Mouse (Mus musculus): ENCODE results near the gene Qars. TPM values are rescaled to one million over a fixed set of nuclear protein-coding genes. Genes with fewer than 3 reads are reported as not detected.
A peak's percentile ranks its signal among the peaks of the same experiment; 100 is the strongest.

Gene Qars
- polyA plus RNA-seq, 1 experiment from 2014 or later, result 102 TPM

DNA sequence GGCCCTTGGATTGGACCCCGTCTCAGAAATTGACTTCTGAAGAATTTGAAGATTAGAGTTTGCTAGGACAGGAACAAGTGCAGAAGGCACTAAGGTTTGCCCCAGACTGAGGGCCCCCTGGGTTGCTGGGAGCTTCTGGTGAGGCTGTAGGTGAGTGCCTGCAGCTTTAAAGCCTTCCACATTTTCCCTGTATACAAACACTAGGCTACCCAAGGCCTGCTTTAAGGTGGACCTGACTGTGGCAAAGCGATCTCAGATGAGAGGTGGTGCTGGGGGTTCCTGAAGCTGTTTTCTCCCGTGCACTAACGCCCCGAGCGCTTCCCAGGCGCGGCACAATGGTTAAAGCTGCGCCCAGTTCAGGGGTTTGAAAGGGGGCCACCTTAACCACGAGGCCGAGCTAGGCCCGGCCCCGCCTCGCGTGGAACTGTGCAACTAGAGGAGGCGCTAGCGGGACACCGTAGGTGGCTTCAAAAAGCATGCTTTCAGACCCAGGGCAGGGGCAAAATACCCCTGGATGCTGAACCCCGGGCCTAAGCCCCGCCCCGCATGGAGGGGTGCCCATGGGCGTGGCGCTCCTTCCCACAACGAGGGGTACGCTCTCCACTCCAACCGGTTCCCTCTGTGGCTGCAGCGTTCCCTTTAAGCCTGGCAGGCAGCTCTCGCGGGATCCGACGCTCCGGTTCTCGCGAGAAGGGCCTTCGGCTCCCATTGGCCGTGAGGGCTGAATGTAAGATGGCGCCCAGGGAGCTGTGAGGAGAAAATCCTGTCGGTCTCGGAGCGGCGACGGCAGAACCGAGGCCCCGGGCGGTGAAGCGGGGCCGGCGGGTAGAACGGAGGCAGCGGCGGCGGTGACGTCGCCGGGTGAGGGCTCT is 9.1 kb downstream of the Qars start, which contains the start of gene Qrich1:
TSS of gene Qrich1 (plus strand) at position 427 of the 872 bp plus-strand sequence.
- WGBS, result under 1% methylated on average over 55 of the region's 55 CpGs
- H3K9me3 ChIP-seq, result no peaks in the 10 kb centered on the region
- H3K27ac ChIP-seq, result peak within 1 kb of the TSS; percentile 99

DNA sequence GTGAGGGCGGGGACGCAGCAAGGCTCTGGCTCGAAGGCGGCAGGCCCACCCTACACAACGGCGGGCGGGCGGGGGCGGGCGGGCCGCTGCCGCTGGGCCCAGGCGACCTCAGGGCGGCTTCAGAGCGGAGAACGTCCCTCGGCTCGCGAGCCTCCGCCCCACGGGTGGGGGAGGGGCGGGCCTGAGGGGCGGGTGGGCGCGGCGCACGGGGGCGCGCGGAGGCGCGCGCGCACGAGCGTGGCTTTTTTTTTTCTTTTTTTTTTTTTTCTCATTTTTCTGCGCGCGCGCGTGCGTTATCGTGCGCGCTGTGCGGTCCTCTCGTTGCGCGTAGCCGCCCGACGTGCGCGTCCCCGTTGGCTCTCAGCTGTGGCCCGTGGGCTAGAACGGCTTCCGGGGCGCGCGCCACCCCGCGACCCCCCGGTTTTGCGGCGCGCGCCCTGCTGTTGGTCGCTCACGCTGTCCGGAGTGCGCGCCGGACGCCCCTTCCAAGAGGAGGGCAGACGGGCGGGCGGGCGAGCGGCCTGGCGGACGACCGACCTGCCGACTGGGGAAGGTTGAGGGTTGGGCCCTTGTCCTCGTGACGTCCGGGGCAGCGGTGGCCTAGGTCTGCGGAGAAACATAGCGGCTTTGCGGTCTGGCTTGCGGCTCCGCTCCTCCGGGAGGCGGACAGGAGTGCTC is 9.9 kb downstream of the Qars start:
- Histone ChIP-seq H3K27ac (peak overlapping the region; percentile 99), H3K4me3 (replicated peaks) (peak overlapping the region; percentile 88), H3K36me3 (peaks cover 34% of the 10 kb centered on the region), H3K9me3 (no peaks in the 10 kb centered on the region), H3K4me2 (peak overlapping the region; percentile 63), H3K27me3 (replicated peaks) (no peaks in the 10 kb centered on the region), H3K9ac (peak overlapping the region; percentile 97), H3K4me1 (peaks cover 9% of the 10 kb centered on the region; the same call in 1 of the 2 replicates)
- peak; percentile 74 for ATAC-seq (ENCODE audit: insufficient read depth, low FRiP score, low read depth)
- WGBS, result under 1% methylated on average over 64 of the region's 95 CpGs

More for the DNA sequence above, 9.1 kb downstream of the Qars start, which contains the start of gene Qrich1:
- peak within 1 kb of the TSS; percentile 89 for H3K4me2 ChIP-seq
- H3K9ac ChIP-seq, result peak within 1 kb of the TSS; percentile 97
- H3K27me3 ChIP-seq (replicated peaks), result no peaks in the 10 kb centered on the region
- peaks cover 40% of the 10 kb centered on the region for H3K36me3 ChIP-seq
- ATAC-seq (ENCODE audit: insufficient read depth, low FRiP score, low read depth), result peak; percentile 95
- peaks cover 9% of the 10 kb centered on the region; the same call in 1 of the 2 replicates for H3K4me1 ChIP-seq
- H3K4me3 ChIP-seq (replicated peaks), result peak within 1 kb of the TSS; percentile 88

DNA sequence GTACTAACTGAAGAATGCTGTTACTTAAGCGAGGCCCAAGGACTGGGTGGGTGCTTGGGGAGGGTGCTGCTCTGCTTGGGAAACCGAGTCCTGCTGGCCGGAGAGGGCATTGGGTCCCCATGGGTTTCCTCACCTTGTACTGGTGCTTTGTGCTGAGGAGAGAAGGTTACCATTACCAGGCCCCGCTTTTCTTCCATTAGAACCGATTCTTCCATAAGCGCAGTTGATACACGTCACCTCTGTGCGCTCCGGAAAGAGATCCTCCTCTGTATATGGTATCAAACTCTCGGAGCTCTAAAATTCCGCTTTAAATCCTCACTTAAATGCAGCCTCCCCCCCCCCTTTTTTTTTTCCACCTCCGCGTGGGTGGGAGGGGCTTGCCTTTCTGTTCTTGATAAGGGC is 10.4 kb downstream of the Qars start:
- Histone ChIP-seq H3K36me3 (peaks cover 28% of the 10 kb centered on the region), H3K9me3 (no peaks in the 10 kb centered on the region), H3K4me2 (peak overlapping the region; percentile 63), H3K4me1 (peaks cover 9% of the 10 kb centered on the region; the same call in 1 of the 2 replicates), H3K27me3 (replicated peaks) (no peaks in the 10 kb centered on the region), H3K9ac (peak overlapping the region; percentile 97), H3K4me3 (replicated peaks) (peak overlapping the region; percentile 88), H3K27ac (peak overlapping the region; percentile 99)
- ATAC-seq (ENCODE audit: insufficient read depth, low FRiP score, low read depth), result no peak; the same call in 1 of the 2 replicates
- WGBS, result 0% methylated on average over 13 of the region's 13 CpGs

DNA sequence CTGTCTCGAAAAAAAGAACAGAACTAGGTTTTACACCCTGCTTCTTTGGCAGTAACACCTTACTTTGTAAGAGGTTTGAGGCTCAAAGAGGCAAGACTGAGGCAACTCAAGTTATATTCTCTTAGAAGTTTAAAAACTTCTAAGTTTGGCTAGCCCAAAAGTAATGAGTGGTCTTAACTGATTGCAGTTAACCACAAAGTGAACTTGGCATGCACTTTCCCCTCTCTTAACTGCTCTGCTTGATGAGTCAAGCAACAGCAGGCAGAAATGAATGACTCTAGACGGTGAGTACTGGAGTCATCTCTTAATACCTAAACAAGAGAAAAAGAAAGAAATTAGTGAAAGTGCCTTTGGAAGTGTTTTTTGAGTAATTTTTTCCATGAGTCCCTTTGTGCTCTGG is 14.1 kb downstream of the Qars start:
- no peak for ATAC-seq (ENCODE audit: insufficient read depth, low FRiP score, low read depth)
- no peak overlapping the region for H3K9ac ChIP-seq
- no peak overlapping the region for H3K27ac ChIP-seq
- H3K36me3 ChIP-seq, result 0 out of 2 replicates have a peak, but pooled peaks cover 2% of the 10 kb centered on the region
- no peaks in the 10 kb centered on the region for H3K9me3 ChIP-seq
- H3K27me3 ChIP-seq (replicated peaks), result no peaks in the 10 kb centered on the region
- WGBS, result 83% methylated on average over 2 of the region's 2 CpGs
- no peak overlapping the region for H3K4me2 ChIP-seq
- peaks cover 6% of the 10 kb centered on the region; the same call in 1 of the 2 replicates for H3K4me1 ChIP-seq
- no peak overlapping the region for H3K4me3 ChIP-seq (replicated peaks)

DNA sequence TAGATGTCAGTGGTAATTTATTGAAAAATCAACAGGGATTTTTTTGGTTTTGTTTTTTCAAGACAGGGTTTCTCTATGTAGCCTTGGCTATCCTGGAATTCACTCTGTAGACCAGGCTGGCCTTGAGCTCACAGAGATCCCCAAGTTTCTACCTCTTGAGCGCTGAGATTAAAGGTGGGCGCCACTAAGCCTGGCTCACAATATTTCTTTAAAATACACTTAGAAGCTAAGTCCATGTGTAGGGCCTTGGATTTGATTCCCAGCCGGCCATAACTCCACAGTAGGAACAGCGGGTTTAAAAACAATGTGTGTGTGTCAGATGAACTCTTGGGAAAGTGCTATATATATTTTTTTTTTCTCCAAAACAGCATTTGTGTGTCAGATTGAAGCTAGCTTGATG is 15.8 kb downstream of the Qars start:
- Histone ChIP-seq H3K4me1 (peaks cover 6% of the 10 kb centered on the region; the same call in 1 of the 2 replicates), H3K27ac (no peak overlapping the region), H3K27me3 (replicated peaks) (no peaks in the 10 kb centered on the region), H3K9ac (no peak overlapping the region), H3K4me2 (no peak overlapping the region), H3K4me3 (replicated peaks) (no peak overlapping the region), H3K36me3 (peaks cover 2% of the 10 kb centered on the region; the same call in 1 of the 2 replicates), H3K9me3 (no peaks in the 10 kb centered on the region)
- 96% methylated on average over 4 of the region's 4 CpGs for WGBS
- ATAC-seq (ENCODE audit: insufficient read depth, low FRiP score, low read depth), result no peak

DNA sequence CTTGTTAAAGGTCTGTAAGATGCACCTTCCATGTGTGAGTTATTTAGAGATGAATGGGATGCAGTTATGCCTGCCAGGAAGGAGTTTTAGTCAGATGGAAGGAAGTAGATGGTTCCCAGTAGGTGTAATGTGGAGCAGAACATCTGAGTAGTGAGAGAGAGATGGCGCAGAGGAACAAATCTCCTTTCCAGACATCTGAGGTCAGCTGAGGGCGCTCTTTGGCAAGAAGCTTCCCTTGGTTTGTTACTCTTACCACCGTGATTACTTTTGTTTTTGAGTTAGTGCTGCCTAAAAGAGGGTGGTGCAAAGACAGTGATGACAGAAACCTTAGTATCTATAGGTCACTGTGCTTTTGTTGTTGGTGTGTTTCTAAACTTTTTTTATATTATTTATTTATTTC is 17.9 kb downstream of the Qars start:
- Histone ChIP-seq H3K36me3 (peaks cover 15% of the 10 kb centered on the region), H3K27me3 (replicated peaks) (no peaks in the 10 kb centered on the region), H3K27ac (no peak overlapping the region), H3K9me3 (no peaks in the 10 kb centered on the region), H3K4me2 (no peak overlapping the region), H3K9ac (no peak overlapping the region), H3K4me1 (no peaks in the 10 kb centered on the region), H3K4me3 (replicated peaks) (no peak overlapping the region)
- ATAC-seq (ENCODE audit: insufficient read depth, low FRiP score, low read depth), result no peak
- WGBS, result 79% methylated on average over 3 of the region's 3 CpGs

DNA sequence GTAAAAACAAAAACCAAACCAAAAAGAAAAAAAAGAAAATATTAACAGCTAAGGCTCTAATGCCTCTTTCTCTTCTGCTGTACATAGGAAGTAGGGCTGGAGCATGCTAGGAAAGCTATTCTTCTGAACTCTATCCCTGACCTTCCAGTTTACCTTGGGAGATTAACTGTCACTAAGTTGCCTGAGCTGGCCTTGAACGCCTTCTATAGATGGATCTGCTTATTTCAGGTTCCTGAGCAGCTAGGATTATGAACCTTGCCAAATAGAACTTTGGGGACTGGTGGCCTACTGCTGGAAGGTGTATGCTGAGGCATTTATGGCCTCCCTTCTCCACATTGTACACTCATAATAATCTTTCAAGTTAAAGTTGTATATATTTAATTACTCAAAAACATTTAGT is 23.4 kb downstream of the Qars start:
- Histone ChIP-seq H3K27me3 (replicated peaks) (no peaks in the 10 kb centered on the region), H3K4me3 (replicated peaks) (no peak overlapping the region), H3K36me3 (peaks cover 49% of the 10 kb centered on the region), H3K9me3 (no peaks in the 10 kb centered on the region), H3K4me1 (no peaks in the 10 kb centered on the region), H3K27ac (no peak overlapping the region), H3K9ac (no peak overlapping the region), H3K4me2 (no peak overlapping the region)
- 86% methylated on average over 1 of the region's 1 CpGs for WGBS
- no peak for ATAC-seq (ENCODE audit: insufficient read depth, low FRiP score, low read depth)

DNA sequence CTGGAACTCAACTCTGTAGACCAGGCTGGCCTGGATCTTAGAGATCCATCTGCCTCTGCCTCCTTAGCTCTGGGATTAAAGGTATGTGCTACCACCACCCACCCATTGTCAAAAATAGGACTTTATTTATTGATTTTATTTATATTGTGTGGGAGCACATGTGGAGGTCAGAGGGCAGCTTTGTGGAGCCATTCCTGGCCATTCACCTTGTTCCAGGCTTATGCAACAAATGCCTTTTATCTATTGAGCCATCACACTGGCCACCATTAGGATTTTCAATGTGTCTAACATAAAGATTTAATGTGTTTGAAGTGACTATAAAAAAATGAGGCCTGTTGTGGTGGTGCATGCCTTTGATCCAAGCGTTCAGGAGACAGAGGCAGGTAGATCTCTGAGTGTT is 24.0 kb downstream of the Qars start:
- Histone ChIP-seq H3K4me1 (no peaks in the 10 kb centered on the region), H3K27me3 (replicated peaks) (no peaks in the 10 kb centered on the region), H3K36me3 (peaks cover 52% of the 10 kb centered on the region), H3K4me2 (no peak overlapping the region), H3K27ac (no peak overlapping the region), H3K4me3 (replicated peaks) (no peak overlapping the region), H3K9me3 (no peaks in the 10 kb centered on the region), H3K9ac (no peak overlapping the region)
- no peak for ATAC-seq (ENCODE audit: insufficient read depth, low FRiP score, low read depth)
- WGBS, result 84% methylated on average over 1 of the region's 1 CpGs

DNA sequence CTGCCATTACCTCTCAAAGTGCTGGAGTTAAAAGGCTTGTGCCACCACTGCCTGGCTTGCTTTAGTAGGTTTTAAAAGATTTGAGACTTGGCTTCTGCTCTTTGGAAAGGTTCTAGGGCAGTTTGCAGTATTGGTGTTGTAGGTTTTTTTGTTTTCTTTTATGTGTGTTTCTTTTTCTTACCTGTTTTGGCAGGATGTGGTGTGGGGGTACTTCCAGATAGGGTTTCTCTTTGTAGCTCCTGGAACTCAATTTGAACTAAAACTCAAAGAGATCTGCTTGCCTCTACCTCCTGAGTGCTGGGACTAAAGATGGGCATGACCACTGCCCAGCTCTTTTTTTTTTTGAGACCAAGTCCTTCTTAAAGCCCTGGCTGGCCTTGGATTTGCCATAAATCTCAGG is 33.3 kb downstream of the Qars start:
- Histone ChIP-seq H3K4me2 (no peak overlapping the region), H3K27me3 (replicated peaks) (no peaks in the 10 kb centered on the region), H3K36me3 (peaks cover 45% of the 10 kb centered on the region), H3K9ac (no peak overlapping the region), H3K9me3 (no peaks in the 10 kb centered on the region), H3K4me1 (no peaks in the 10 kb centered on the region), H3K4me3 (replicated peaks) (no peak overlapping the region), H3K27ac (no peak overlapping the region)
- ATAC-seq (ENCODE audit: insufficient read depth, low FRiP score, low read depth), result no peak

DNA sequence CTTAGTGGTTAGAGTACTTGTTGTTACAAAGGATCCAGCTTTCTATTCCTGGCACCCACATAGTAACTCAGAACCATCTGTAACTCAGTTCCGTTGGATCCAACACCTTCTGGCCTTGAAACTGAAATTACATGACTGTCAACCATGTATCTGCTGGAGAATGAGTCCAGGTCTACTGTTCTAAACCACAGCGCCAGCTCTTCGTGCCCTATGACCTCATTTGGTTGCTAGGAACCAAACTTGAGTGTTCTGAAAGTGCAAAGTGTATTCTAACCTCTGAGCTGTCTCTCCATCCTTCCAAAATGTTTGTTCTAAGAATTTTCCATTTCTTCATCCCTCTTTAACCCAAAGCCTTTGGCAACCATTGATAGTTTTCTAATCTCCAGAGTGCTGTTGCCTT is 38.5 kb downstream of the Qars start:
- 93% methylated on average over 3 of the region's 3 CpGs for WGBS
- H3K27me3 ChIP-seq (replicated peaks), result no peaks in the 10 kb centered on the region
- no peaks in the 10 kb centered on the region for H3K9me3 ChIP-seq
- H3K9ac ChIP-seq, result no peak overlapping the region
- H3K4me2 ChIP-seq, result no peak overlapping the region
- H3K27ac ChIP-seq, result no peak overlapping the region
- no peaks in the 10 kb centered on the region for H3K4me1 ChIP-seq
- no peak for ATAC-seq (ENCODE audit: insufficient read depth, low FRiP score, low read depth)
- peaks cover 59% of the 10 kb centered on the region for H3K36me3 ChIP-seq
- no peak overlapping the region for H3K4me3 ChIP-seq (replicated peaks)

DNA sequence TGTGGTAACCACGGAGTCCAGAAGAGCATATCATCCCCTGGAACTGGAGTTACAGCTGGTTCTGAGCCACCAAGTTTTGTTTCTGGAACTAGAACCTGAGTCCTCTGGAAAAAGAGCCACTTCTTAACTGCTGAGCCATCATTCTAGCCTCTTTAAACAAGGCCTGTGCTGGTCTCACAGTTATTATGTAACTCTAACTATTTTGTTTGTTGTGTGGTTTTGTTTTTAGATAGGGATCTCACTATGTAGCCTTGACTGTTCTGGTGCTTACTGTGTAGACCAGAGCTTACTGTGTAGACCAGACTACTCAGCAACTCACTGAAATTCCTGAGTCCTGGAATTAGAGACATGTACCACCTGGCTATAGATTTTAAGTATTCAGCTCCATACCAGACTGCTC is 39.4 kb downstream of the Qars start:
- no peaks in the 10 kb centered on the region for H3K4me1 ChIP-seq
- no peak for ATAC-seq (ENCODE audit: insufficient read depth, low FRiP score, low read depth)
- no peak overlapping the region for H3K27ac ChIP-seq
- H3K9ac ChIP-seq, result no peak overlapping the region
- H3K4me2 ChIP-seq, result no peak overlapping the region
- 79% methylated on average over 1 of the region's 1 CpGs for WGBS
- H3K4me3 ChIP-seq (replicated peaks), result no peak overlapping the region
- H3K9me3 ChIP-seq, result no peaks in the 10 kb centered on the region
- peaks cover 56% of the 10 kb centered on the region for H3K36me3 ChIP-seq
- no peaks in the 10 kb centered on the region for H3K27me3 ChIP-seq (replicated peaks)

DNA sequence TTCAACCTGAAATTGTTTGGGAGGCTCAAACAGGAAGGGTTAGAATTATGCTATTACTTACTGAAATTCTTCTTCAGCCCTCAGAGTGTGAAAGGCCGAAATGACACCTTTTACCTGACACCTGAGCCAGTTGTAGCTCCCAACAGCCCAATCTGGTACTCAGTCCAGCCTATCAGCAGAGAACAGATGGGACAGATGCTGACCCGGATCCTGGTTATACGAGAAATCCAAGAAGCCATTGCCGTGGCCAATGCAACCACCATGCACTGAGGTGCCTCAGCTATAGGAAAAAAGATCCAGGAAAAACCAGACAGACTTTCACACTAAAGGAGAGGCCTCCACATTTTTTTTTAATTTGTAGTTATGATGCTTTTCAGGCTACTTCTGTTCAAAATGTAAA is 51.7 kb downstream of the Qars start:
- Histone ChIP-seq H3K9ac (no peak overlapping the region), H3K36me3 (peaks cover 46% of the 10 kb centered on the region), H3K27me3 (replicated peaks) (no peaks in the 10 kb centered on the region), H3K9me3 (no peaks in the 10 kb centered on the region), H3K4me2 (no peak overlapping the region), H3K27ac (no peak overlapping the region), H3K4me3 (replicated peaks) (no peak overlapping the region), H3K4me1 (peaks cover 9% of the 10 kb centered on the region)
- no peak for ATAC-seq (ENCODE audit: insufficient read depth, low FRiP score, low read depth)
- 92% methylated on average over 4 of the region's 4 CpGs for WGBS

All from stomach, embryonic 15.5 days (tissue).